Mouse (Mus musculus) spleen, adult 10 weeks (tissue): ENCODE results near the gene Gars. TPM values are rescaled to one million over a fixed set of nuclear protein-coding genes. Genes with fewer than 3 reads are reported as not detected.

Experiments used
- polyA plus RNA-seq: library from polyadenylated mRNA; stranded (reverse); fragments of 350-450 nt; fragmentation: Illumina TruSeq; extraction: RNeasy Lipid Tissue Mini Kit (QIAGEN cat#74804); gene quantifications from one replicate; pipeline ENCODE4 v1.2.3, GENCODE M21; 2015; ENCODE audit warnings: low replicate concordance; ENCODE audit not compliant: insufficient read depth

Gars gene
- 74.1 TPM for polyA plus RNA-seq

GRCm38 (mm10) chr6:55037799-55038670 lies at the start of gene Gars:
Gene Gars (plus strand): TSS chr6:55038007.

GRCm38 (mm10) chr6:54992734-54993260 lies 45.0 kb upstream of the Gars start, which contains the start of gene Ggct:
Gene Ggct (minus strand): TSS chr6:54992950.

Other genes with a start within 250 kb of the Gars start
- gene Znrf2, start 221.1 kb upstream of the Gars start, polyA plus RNA-seq: 71.7 TPM
- 35.8 TPM for gene Nod1, start 65.4 kb upstream of the Gars start, polyA plus RNA-seq
- gene Ggct, start 45.1 kb upstream of the Gars start, polyA plus RNA-seq: 39.2 TPM
- not detected for gene Crhr2, start 95.0 kb downstream of the Gars start, polyA plus RNA-seq
- gene Inmt, start 137.0 kb downstream of the Gars start, polyA plus RNA-seq: 0.95 TPM
- 0.94 TPM for gene Mindy4, start 165.4 kb downstream of the Gars start, polyA plus RNA-seq